Mouse (Mus musculus): Measurements from ENCODE around the gene Sf1.

- TF ChIP-seq CTCF (conservative IDR thresholded peaks at IDR 0.05; ENCODE audit: low read length) (no peak), NANOG (IDR thresholded peaks at IDR 0.05; ENCODE audit: borderline replicate concordance, low read length) (no peak)
Measured at GRCm38 (mm10) chr19:6343066-6343925, 20.2 kb upstream of the Sf1 start.
